Mouse (Mus musculus) megakaryocyte, embryonic 14.5 days (primary cell): ENCODE data around the gene Rnd2.

Experiments used
- FLI1 ChIP-seq: IDR thresholded peaks from 2 replicates; pipeline ENCODE4 v1.6.1; 2012; ENCODE audit warnings: low read length, inconsistent platforms, mixed read lengths
- GATA1 ChIP-seq: IDR thresholded peaks from 3 replicates; pipeline ENCODE4 v1.6.1; 2012; ENCODE audit warnings: mixed read lengths, low read length, inconsistent platforms, borderline replicate concordance

GRCm38 (mm10) chr11:101465869-101466551 is 1.2 kb downstream of the Rnd2 start, which contains the start of gene Vat1:
- TF ChIP-seq GATA1 (no peak), FLI1 (no peak)
